Mouse (Mus musculus) urinary bladder, adult 18-20 months (tissue): ENCODE results near the gene Cenpl.

Experiments
- DNase-seq, 2 experiments: peaks; one replicate each; pipeline ENCODE4 v3.0.0; 2022; ENCODE audit warnings: low spot score in 2 of 2, mixed read lengths in 2 of 2

The Cenpl gene

DNA sequence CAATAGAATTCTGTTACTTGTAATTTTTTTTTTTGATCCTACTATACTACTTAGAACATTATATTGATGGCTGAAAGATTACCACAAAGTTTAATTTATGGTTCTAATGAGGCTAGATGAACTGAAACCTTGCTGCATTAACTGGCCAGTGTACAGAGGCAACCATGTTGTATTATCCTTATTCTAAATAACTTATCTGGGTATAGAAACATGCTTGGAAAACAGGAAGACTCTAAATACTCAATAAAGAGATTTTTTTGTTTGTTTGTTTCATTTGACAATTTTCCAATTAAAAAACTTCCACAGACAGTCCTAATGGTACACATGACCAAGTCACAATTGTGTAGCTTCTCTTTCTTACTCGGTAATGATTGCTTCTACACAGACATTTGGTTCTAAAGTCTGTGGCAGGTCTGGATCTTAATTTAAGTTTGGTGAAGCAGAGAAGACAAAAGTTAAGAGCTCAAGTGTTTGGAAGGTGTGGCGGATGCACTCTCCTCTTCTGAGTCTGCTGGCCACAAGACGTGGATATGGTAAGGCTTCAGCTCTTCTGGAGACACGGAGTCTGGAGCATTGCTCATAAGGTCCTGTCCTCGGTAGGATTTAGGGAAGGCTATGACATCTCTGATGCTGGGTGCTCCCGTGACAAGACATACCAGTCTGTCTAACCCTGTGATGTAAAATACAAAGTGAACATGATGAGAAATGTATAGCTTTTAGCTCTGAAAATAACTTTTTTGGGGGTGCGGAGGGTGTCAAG lies 29.1 kb upstream of the Cenpl start:
- DNase-seq: no peak

DNA sequence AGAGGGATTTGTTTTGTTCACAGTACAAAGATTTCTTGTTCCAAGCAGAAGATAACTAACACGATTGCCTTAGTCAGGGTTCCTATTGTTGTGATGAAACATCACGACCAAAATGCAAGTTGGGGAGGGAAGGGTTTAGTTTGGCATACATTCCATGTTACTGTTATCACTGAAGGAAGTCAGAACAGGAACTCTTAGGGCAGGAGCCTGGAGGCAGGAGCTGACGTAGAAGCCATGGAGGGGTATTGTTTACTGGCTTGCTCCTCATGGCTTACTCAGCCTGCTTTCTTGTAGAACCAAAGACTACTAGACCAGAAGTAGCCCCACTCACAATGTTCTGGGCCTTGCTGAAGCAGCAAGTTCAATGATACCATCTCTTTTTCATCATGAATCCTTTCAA lies 23.5 kb upstream of the Cenpl start:
- DNase-seq: no peak

DNA sequence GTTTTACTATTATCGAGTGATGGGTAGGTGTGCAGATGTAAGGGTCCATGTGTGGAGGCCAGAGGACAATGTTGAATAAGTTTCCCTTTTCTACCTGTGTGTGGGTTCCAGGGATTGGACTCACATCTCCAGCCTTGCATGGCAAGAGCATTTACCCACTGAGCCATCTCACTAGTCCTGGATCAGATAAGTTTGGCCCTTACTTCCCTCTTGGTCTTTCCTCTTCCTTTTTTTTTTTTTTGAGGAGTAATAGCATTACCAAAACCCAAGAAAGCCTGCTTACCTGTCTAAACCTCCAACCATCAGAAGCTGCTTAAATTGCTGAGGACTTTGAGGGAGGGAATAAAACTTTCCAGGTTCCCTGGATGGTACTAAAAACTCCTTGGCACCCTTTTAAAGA lies 13.3 kb upstream of the Cenpl start:
- no peak for DNase-seq

DNA sequence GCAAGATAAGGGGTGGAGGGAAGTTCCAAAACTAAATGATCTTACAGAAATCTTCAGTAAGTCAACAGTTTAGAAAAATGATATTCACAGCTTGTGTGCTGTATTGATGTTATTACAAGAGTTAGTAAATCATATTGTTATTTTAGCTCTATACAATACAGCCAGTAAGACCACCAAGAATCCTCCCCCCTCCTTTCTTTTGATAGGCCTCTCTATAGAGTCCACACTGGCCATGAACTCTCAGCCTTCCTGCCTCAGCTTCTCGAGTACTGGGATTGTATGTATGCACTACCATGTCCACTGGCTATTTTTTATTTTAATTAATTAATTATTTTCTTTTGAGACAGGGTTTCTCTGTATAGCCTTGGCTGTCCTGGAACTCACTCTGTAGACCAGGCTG lies 7.2 kb upstream of the Cenpl start:
- no peak for DNase-seq

DNA sequence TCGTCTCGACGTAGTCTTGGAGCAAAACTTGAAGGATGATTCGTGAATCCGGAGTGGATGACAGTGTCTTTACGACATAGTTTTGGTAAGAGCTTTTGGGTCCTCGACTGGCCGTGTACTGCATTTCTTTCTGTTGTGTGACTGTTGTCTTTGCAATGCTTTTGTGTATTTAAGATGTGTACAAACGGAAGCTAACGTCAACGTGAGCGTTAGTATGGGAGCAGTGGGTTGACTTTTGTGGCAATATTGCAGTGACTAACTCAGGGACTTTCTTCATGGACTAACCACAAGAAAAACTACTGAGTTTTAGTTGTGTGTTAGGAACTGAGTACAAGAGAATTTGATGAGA lies 733 bp downstream of the Cenpl start:
- no peak for DNase-seq

DNA sequence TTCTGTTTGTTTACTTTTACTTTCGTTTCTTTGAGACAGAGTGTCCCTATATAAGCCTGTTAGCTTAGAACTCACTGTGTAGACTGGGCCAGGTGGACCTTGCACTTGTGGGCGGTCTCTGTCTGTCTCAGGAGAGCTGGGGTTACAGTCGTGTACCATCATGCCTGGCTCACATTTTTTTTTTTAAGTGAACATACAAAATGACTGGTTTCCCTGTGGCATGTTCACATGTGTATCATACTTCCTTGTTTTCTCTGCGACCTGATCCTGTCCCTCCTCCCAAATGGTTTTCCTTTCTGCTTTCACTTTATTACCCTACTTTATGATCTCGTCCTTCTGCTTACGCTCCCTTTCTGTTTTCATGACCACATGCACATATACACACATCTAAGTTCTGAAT lies 5.7 kb downstream of the Cenpl start:
- no peak for DNase-seq

DNA sequence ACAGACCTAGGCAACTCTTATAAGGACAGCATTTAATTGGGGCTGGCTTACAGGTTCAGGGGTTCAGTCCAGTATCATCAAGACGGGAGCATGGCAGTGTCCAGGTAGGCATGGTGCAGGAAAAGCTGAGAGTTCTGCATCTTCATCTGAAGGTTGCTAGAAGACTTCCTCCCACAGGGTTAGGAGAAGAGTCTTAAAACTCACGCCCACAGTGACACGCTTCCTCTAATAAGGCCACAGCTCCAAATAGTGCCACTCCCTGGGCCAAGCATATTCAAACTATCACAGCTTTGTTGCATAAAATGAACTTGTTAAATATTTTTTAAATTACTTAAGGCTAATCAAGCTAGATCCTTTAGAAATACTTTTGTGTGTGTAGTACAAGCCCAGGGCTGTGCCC lies 6.7 kb downstream of the Cenpl start:
- DNase-seq: no peak

DNA sequence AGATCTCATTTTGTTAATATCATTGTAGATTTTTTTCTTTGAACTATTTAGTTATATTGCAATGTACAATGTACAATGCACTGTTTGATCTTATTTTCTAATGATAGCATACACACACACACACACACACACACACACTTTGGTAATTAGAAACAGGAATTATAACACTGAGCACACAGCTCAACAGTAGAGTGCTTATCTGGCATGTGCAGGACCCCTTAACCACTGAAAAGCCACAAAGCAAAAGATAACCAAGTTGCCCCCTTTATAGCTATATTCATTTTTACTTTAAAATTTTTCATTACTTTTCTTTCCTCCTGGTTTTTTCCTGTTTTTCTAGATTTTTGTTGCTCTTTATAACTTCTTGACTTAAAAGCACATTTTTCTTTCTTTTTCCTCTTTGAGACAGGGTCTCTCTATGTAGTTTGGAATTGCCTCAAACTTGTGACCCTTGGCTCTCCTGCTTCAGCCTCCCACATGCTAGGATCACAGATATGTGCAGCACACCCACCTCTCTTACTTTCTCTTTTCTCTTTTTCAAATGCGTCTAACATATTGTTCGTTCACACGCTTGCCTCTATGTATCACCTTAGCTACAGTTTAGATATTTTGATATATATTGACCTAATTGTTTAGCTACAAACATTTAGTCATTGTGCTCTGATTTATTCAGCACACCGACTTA lies 29.4 kb downstream of the Cenpl start:
- no peak for DNase-seq

DNA sequence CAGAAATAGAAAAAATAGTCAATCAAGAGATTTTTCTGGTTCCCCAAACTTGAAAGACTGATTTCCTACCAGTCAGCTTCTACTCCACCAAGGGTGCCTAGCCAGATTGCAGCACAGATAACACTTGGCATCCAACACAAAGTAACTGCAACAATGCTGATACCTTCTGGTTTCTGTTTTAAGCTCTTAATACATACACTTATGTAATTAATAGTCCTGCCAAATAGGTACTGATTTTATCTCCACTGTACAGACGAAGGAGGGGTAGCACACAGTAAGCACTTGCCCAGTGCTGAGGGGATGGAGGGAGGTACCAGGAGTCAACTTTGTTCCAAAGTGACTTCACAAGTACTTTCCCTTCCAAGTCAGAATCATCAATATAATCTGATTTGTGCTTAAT lies 33.3 kb downstream of the Cenpl start:
- no peak for DNase-seq

DNA sequence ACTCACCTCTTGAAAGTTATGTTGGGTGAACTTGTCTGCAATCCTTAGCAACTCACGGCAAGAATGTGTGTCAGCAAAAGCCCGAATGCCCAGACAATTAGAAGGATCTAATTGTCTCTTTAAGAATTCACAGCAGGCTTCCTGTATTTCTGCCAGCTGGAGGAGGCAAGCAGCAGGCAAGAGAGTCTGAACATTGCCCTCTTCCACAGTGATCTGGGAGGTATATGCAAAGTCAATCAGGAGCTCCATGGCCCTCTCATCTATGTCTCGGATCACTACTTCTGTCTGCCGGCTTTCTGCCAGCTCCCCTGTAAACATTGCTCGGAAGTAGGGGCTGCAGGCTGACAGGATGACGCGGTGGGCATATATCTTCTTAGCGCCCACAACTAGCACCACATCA lies 38.7 kb downstream of the Cenpl start:
- no peak for DNase-seq

DNA sequence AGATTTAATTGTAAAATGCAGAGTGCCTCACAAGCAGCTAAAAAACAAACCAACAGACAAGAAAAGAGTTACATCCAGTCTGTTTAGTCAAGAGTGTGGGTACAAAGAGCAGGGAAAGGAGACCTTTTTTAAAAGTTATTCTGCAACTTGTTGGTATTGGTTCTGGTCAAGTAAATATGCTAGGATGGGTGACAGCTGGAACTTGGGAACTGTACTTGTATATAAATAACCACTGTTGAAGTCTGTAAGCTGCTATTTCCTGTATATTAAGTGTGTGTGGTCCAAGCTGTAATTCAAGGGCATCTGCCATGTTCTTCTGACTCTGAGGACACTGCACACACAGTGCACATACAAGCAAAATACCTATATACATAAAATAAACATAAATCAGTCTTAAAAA lies 44.1 kb downstream of the Cenpl start:
- DNase-seq: no peak

DNA sequence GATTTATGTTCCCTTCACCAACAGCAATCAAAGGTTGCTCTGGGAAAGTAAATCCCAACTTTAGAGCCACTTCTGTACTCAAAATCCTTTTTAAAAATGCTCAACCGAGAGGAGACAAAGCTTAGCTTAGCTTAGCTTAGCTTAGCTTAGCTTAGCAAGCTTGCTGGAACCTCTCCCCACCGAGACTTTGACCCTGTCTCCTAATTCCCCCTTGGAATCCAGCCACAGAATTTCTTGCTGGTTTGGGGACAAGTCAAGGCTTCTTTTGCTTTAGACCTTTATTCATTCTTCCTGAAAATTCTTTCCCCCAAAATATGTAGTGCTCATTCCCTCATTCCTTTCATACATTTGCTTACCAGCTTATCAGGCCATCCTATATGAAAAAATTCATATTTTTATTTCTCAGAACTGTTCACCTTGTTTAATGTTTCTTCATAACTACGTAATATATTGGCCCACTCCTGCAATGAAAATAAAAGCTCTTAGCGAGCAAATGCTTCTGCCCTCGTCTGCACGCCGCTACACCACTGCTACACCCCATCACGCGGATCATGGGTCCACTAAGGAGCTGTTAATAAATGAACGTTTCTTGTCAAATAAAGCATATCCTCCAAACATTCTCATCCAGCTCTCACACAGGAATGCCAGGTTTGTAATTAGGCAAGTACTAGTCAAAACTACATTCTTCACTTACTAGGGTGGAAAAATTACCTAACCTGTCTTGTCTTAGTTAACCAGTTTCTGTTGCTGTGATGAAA lies 52.3 kb downstream of the Cenpl start:
- no peak for DNase-seq

DNA sequence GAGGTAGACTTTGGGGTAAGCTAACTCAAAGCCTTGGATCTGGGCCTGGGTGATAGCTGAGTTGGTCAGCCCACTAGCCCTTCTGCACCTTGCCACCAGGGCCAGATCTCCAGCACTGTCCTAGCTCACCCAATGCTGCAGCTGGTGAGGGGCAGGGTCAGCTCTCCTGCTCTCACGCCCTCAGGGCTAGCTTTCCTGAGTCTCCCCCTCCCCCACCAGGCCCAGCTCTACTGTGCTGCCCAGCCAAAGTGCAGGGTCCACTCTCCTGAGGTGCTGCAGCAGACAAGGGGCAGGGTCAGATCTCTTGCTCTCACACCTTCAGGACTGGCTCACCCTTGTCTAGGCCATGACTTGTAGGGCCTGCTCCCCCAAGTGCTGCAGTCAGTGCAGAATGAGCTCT lies 55.9 kb downstream of the Cenpl start:
- no peak for DNase-seq

DNA sequence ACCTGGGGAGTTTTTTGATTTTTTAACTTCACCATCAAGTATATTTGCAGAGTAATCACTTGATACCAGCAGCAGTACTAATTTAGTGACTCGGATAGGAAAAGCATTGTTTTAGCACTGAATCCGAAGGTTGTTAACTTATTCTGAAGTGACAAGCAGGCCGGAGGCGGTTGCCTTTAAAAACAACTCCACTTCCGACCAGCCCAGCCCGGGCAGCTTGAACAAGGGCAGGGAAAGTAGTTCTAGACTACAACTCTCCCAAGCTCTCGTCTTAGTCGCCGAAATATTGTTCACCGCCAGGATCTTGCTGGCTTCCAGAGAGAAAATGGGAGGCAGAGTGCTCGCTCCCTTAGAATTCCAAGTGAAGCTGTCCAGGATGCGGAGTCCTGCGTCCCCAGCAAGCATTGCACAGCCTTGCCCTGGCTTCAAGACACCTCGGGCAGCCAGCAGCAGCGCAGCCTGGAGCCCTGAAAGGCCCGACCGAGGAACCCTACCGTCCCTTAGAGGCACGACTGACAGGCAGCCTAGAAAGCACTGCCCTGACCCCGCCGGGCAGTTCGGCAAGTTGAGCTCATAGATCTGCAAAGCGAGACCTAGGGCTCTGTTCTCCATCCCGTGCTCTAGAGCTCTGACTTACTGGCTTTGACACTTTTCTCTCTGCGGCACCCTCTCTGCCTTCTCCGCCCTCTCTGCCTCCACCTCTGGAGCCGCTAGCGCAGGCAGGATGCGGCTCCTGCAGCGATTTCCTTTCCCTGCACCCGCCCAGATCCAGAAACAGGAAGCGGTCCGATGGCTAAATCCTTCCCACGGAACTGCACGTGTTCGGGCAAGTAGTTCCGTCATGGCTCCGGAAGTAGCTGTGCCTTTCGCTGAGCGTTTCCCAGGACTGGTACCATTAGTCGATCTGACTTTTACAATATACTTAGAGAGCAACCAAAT lies 60.5 kb downstream of the Cenpl start, which contains the start of gene Klhl20:
TSS of gene Klhl20 (minus strand) at position 786 of the 939 bp plus-strand sequence.
- DNase-seq: peak; percentile 86 to 96
